Mouse (Mus musculus) mouse trophoblast stem cell (cell line): Measurements from ENCODE around the gene Ppil1.

Experiments
- in situ Hi-C, 2 experiments: fragments of 300-500 bp; cut with MseI, MboI; formaldehyde crosslinking; loops; 2 replicates in 1 of 2; 3 replicates in 1 of 2; pipeline ENCODE4 v1.15.1; 2025

The Ppil1 gene

DNA sequence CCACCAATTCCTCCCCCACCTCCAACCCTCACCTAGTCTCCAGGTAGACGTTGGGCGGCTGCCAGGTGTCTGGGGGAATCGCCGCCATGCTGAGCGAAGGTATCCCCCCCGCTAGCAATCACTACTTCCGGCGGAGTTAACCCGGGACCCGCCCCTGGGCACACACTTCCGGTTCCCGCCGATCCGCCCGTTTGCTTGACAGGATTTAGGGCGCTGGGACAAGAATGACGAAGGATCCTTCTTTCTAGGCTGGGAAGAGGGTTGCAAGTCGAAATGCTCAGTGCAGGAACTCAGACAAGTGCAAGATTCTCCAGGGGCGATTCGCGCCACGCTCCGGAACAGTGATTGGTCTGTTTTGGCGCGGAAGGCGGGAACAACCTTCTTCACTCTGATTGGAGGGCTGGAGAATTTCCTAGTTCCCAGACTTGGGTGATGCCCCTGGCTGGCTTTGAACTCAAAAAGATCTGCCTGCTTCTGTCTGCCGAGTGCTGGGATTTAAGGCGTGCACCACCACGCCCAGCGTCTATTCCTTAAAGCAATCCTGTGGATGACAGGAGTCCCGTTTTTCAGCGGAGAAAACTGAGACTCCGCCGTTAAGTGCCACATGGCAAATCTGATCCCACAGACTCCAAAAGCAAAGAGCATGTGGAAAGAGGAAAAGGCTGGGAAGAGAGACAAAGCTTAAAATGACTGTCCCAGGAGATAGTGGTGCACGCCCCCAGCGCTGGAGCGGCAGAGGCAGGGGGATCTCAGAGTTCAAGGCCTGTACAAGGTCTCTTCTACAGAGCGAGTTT lies at the start of gene Ppil1:
Ppil1 (minus strand) TSS at position 347 of the 794 bp plus-strand sequence.
- in situ Hi-C loops, result loop anchor here (5.0 to 25.0 kb wide), 2 partner anchors 103 to 248 kb away; no protein-coding TSS in a partner anchor

DNA sequence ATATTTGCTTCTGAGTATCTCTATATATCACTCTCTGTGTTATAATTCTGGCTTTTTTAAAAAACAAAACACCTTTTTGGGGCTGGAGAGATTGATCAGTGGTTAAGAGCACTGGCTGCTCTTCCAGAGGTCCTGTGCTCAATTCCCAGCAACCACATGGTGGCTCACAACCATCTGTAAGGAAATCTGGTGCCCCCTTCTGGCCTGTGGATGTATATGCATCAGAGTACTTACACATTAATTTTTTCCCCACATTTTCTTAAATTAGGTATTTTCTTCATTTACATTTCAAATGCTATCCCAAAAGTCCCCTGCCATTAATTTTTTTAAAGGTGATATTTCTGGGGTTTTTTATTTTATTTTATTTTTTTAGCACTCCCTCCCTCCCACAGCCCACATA lies 49.3 kb upstream of the Ppil1 start:
- in situ Hi-C loops, result no loop called here

DNA sequence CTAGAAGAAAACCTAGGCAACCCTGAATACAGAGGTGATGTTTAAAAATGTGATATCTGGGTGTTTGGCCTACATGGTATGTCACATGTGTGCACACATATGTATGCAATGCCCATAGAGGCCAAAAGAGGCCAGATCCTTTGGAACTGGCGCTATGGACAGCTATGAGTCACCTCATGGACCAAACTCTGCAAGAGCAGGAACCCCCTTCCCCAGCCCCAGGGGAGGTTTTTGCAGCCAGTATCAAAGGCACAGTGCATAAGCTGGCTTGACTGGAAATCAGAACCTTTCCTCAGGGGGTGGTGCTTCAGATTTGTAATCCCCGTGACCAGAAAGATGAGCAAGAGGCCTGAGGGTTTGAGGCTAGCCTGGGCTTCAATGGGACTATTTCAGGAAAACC lies 48.1 kb upstream of the Ppil1 start:
- in situ Hi-C loops, result no loop called here

DNA sequence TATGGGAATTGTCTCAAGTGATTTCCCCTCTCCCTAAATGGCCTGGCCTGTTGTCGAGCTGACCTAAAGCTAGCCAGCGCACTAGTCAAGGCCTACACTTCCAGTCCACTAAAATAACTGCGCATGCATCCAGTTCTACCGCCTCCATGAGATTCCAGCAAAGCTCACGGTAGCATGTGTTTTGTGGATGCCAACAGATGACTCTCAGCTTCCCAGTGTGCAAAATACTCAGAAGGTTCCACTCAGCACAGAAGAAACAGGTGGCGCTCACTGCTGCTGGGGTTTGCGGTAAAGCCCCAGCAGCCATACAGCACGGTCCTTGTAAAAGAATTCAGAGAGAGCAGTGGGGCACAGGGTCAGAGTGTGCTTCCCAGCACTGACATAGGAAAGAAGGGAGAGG lies 47.6 kb upstream of the Ppil1 start:
- in situ Hi-C loops, result no loop called here

DNA sequence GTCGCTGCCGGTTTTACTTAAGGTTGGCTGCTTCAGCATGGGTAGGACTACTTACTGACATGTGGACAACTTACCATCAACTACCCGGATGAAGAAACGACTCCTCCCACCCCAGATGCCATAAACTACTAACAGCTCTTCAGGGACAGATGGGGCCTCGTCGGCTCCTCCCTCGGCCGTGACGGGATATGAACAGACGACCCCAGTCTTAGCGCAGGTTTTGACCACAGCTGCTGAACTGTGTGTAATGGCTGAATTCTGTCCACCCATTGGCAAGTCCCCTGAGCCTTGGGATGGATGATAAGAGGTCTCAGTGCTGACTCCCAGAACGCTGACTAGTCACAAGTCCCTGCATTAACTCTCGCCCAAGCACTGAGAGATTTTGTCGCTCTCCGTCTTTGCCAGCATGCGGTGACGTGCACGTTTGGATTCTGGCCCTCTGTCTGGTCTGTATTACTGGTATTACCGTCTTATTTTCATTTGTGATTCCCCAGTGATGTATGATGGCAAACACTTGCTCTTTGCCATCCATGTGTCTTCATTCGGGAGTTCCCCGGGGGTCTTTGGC lies 46.2 kb upstream of the Ppil1 start:
- in situ Hi-C loops, result no loop called here

DNA sequence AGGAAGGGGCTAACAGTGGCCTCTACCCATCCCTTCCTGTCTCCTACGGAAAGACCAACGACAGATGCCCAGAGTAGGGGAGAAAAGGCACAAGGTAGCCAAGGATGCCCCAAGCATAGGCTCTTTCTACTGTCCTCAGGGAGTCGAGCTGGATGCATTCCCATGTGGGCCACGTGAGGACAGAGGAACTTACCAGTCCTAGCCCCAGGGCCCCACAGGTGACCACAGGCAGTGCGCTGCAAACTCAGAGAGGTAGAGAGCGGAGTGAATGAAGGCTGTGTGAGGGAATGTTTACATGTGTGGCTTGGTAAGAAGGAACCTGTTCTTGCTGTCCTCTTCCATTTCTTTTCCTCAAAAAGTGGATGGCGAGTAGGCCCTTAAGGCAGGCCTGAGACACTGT lies 41.9 kb upstream of the Ppil1 start:
- in situ Hi-C loops, result no loop called here

DNA sequence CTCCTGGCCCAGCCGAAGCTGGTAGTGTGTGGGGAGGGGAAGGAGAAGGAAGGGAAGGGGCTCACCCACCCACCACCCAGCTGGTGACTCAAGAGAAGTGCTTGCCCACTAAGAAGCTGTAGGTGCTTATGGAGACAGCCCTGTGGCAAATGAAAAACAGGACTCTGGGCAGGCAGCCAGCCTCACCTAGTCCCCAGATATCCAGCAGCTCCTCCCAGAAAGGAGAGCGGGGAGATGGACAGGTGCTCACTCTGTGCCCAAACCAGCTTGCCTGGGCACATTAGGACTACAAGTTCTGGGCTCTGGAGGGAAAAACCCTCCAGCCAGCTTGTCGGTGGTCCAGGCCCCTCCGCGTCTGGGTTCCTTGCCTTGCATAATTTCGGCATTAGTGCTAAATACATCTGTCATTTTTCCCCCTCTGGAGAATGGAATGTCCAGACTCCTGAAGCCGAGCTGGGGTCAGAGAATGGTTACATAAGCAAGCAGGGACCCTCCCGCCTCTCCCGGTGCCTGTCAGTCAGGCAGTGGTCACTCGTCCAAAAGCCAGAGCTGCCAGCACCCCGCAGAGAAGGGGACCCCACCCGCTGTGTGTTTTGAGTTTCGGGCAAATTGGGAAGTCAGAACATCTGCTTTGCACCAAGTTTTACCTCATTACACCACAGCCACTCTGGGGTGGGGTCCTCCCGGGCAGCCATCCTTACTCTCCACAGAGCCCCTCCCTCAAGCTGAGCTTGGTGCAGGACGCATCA lies 41.2 kb upstream of the Ppil1 start:
- in situ Hi-C loops, result no loop called here

DNA sequence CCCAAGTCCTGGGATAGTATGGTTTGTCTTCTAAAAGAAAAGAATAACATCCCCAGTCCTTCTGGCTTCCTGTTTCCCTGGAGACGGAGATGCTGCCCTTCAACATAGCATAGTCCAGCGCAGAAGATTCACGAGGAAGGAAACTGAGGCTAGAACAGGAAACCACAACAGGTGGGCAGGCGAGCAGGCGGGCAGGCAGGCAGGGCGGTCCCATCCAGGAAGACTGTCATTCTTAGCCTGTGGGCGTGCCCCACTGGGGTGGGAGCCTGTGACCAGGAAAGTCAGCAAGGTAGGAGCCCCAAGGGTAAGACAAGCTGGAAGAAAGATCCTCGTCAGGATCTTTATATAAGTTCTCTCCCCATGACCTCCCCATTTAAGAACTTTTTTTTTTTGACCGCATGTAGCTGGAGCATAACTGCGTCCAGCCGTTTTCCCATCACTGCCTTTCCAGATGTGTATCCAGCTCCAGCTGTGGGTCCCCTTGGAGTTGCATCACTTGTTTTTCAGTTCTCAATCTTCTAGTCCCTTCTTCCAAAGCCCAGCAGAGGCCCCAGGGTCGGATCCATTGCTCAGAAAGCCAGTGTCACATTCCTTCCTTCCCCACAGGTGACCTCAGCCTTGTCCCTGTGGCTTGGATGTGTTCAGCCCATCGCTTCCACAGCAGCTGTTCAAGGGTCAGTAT lies 40.5 kb upstream of the Ppil1 start:
- in situ Hi-C loops, result no loop called here

DNA sequence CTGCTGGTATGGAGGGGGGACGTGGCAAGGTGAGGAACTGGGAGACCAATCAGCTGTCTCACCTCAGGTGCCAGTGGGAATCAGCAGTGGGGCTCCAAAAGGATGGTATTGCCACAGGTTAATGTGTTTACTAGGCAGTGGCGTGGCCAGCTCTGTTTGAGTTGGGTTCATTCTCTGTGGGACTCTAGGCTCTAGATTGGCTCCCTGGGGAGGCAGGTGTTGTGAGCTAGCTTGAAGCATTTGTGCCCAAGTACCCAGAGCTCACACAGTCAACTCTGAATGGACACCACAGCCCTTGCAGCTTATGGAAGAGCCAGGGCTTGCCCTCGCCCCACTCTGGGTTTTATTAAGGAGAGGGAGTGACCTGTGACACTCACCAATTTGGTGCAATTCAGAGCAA lies 39.9 kb upstream of the Ppil1 start:
- in situ Hi-C loops, result no loop called here

DNA sequence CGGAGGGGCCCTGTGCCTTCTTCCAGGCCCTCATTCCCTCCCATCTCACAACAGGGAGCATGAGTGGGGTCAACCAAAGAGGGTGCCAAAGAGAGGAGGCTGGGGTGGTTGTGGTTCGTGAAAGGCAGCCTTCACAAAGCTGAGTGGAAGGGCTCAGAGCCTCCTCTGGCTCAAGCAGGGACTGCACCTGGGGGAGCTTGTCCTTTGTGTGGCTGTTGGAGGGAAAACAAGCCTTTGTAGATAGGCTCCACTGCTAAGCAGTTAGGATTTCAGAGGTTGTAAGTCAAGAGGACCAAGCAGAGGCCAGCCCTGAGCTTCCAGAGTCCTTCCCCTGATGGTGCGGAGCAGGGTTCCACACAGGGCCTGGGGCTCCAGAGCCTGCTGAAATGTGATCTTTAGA lies 39.1 kb upstream of the Ppil1 start:
- in situ Hi-C loops, result no loop called here

DNA sequence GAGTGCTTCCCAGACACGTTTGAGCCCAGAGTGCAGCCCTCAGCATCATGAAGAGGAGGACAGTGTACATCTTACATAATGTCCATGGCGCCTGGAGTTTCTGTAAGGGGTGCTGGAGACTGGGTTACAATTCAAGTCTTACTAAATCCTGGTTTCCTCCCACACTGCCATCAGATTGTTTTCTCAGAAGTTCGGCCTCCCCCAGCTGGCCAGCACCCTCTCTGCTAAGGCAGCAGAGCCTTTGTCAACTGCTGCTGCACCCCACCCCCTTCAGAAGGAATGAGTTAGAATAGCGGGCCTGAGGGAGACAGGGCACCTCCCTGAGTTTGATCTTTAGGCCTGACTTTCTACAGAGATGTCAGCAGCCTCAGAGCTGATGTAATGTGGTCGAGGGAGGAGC lies 38.2 kb upstream of the Ppil1 start:
- in situ Hi-C loops, result no loop called here

DNA sequence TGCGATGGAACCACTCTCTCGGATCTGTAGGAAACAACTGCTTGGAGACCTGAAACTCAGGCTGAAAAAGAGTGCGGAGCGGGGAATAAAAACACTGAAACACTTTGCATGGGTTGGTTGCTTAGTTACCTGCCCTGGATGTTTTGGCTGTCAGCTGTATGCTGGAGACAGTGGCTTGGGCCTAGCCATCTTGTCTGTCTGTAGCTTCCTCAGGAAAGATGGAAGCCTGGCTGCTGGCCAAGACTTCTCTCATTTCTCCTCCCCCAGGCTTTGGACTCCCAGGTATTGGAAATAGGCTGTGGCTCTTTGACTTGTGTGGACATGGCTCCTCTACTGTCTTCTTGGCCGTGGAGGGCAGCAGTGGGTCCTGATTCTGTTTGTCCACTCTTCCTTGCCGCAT lies 37.4 kb upstream of the Ppil1 start:
- in situ Hi-C loops, result no loop called here

DNA sequence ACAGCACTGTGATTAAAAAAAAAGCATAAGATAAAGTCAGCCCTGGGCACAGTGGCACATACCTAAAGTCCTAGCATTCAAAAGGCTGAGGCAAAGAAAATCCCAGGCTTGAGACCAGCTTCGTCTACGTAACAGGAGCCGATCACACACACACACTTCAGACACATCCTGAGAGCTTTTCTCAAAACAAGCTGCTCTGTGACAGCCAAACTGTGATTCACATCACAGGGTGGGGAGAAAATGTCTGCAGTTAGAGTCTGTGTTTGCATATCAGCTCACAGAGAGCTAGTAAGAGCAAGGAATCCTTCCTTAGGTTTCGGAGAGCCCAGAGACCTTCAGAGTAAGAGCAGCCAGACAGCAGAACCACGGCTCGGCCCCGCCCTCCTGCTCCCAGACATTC lies 36.9 kb upstream of the Ppil1 start:
- in situ Hi-C loops, result no loop called here

DNA sequence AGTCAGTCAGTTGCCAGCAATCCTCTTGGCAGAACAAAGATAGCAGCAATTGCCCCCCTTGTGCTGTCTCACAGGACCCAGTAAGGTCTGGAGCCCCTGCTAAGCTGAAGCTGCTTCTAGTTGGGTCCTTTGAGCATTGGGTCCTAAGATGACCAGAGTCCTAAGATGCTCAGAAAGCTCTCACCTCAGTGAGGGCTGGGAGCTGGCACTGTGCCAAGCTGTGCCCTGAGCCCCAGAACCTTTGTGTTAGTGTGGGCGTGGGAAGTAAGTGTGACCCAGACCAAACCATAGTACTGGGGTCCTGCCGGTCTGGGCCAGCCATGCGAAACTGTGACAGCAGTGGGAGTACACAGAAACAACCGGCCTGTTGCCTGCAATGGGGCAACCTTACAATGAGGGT lies 35.3 kb upstream of the Ppil1 start:
- in situ Hi-C loops, result no loop called here

DNA sequence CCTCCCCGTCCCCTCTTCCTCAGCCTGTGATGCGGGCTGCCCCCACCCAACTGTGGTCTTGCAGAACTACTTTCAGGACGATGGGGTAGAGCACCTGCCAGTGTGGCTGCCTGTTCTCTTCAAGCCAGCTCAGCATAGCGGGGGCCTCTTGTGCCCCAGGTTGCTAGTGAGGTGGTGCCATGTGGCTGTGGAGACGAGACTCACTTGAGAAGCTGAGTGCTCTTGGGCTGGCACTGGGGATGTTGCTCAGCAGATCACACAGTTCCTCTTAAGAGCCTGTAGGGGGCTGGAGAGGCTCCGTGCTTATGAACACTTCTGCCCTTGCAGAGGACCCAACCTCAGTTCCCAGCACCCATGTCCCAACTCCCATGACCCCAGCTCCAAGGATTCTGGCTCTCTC lies 33.8 kb upstream of the Ppil1 start:
- in situ Hi-C loops, result no loop called here

DNA sequence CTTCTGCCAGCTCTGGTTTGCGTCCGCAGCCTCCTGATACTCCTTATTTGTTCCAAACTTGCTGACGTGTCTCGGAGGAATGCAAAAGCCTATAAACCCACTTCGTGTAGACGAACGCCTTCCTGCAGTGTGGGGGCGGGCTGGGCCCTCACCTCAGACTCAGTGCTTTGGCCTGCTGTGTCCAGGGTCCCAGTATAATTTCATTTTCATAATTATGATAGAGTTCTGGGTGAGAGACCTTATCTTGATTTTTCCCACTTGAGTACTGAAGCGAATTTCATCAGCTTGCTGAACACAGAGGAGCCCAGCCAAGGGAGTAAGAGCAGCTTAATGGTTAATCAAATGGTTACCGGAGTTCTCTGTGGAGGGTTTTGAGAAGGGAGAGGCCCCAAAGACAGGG lies 33.3 kb upstream of the Ppil1 start:
- in situ Hi-C loops, result no loop called here

DNA sequence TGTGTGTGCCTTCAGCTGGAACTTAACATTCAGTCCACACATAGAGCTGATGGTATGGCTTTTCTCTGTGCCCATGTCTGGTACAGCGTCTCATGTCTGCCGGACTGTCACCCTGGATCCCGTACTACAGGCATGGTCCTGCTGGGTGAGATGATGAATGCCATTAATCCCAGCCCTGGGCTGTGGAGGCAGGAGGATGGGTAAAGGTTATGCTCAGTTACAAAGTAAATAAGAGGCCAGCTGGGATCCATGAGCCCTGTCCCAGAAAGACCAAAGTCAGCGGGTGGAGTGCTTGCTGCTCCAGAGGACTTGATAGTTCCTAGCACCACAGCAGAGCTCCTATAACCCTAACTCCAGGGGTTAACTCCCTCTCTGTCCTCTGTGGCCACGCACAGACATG lies 31.8 kb upstream of the Ppil1 start:
- in situ Hi-C loops, result no loop called here

DNA sequence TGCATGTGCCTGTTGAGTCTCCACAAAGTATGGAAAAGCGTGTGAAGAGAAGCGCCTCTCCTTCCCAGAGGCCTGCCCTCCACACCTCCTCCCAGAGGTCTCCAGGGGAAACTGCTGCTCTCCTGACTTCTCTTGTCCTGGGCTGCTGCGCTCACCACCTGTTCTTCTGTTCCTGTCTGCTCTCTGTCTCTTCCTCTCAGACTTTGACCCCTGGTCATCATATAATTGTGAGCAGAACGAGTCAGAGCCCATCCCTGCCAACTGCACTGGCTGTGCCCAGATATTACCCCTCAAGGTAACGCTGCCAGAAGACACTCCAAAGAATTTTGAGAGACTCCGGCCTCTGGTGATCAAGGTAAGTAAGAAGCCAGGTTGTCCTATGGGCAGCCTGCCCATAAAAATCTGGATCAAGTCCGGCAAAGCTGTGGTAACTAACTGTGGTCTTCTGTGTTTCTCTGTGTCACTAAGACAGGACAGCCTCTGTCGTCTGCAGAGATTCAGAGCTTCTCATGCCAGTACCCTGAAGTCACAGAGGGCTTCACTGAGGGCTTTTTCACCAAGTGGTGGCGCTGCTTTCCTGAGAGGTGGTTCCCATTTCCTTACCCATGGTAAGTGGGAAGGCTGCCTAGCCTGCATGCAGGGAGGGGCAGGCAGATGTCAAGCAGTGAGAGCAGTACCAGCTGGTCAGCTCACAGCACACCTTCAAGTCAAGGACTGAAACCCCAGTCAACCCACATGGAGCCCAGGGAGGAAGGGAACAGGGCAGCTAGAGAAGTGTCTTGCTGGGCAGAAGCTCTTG lies 30.0 kb upstream of the Ppil1 start:
- in situ Hi-C loops, result no loop called here

DNA sequence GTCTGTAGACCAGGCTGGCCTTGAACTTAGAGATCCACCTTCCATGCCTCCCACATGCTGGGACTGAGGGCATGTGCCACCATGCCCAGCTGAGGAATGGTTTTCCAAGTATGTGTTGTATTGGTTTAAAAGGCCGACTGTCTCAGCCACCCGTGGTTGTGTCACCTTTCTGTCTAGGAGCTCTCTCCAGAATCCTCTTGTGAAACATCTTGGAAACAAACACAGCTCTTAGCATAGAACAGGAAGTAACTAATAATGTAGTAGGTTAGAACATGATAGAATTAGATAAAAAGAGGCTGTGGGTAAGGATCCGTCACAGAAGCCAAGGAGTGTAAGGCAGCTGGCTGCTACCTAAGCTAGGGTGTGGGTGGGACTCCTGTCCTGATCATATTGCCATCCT lies 29.0 kb upstream of the Ppil1 start:
- in situ Hi-C loops, result no loop called here

DNA sequence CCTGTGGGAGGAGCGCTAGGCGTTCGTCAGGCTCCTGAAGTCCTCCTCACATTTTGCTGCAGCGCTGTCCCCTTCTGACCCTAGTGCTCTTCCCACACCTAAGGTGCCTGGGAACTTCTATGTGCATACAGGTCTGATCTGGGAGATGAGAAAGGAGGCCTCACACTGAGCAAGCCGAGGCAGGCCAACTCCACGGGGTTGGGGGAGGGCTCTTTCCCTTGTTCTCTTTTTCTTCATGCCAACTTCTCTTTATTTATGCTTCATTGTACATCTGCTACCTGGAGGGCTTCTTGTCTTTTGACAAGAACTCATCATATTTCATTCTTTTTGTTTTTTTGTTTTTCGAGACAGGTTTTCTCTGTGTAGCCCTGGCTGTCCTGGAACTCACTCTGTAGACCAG lies 27.8 kb upstream of the Ppil1 start:
- in situ Hi-C loops, result no loop called here

DNA sequence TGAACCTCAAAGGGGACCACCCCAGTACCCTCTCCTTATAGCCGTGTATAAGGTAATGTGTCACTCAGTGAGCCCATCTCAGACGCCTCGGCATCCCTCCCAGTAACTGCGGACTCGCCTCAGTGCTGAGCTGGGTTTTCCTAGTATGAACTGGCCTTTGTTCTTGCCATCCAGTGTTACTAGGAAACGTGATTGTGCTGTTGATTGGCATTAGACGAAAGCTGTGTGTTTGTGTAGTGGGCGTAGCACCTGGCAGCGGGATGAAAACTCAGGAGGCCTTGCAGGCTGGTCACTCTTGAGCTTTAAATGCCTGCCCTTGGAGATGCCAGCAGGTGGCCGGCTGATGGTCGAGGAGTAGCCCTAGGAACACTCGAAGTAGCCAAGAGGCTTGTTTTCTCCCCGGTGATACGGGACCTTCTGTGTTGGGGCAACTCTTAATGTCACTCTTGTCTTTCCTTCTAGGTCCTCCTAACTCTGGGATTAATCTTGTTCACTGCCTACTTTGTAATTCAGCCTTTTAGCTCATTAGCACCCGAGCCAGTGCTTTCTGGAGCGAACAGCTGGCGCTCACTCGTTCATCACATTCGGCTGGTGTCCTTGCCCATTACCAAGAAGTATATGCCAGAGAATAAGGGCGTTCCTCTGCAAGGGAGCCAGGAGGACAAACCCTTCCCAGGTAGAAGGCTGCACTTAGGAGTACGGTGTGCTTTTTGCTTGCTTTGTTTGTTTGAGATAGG lies 18.4 kb upstream of the Ppil1 start:
- in situ Hi-C loops, result no loop called here
